Mouse (Mus musculus) kidney, adult 2 months (tissue): ENCODE results near the gene Trip12.

Source experiments
- CTCF ChIP-seq: fragments of 200-500 bp; conservative IDR thresholded peaks from 2 replicates; pipeline ENCODE4 v1.5.1; 2011; ENCODE audit warnings: low read depth, mild to moderate bottlenecking, control low read depth, low read length, moderate library complexity, mixed read lengths; ENCODE audit not compliant: insufficient read depth, insufficient read length
- POLR2A ChIP-seq: fragments of 200-500 bp; IDR thresholded peaks from one replicate; pipeline ENCODE4 v1.6.1; 2011; ENCODE audit warnings: low read depth, low read length, control low read depth

GRCm38 (mm10) chr1:84695517-84696411 lies 144.6 kb downstream of the Trip12 start, which contains the start of gene Dner:
- TF ChIP-seq CTCF, result no peak
- TF ChIP-seq POLR2A, result no peak
